Mouse (Mus musculus) neural tube, embryonic 11.5 days (tissue): ENCODE results near the gene Msi2. TPM values are rescaled to one million over a fixed set of nuclear protein-coding genes. Genes with fewer than 3 reads are reported as not detected.

Experiments used
- ATAC-seq: fragments of 200-750 bp; cut with Nextera tagmentation; 2 replicates; pipeline ENCODE4 v1.8.0; 2017; ENCODE audit warnings: moderate number of reproducible peaks, mild to moderate bottlenecking, moderate TSS enrichment, moderate library complexity; ENCODE audit not compliant: insufficient read depth, low FRiP score, low TSS enrichment
- DNase-seq: peaks from one replicate; pipeline ENCODE4 v3.0.0-alpha.2; 2015; ENCODE audit warnings: low spot score
- H3K27ac ChIP-seq: fragments of 300-500 bp; sonication (generic); 2 replicates; pipeline ENCODE4 v1.5.1; 2014; ENCODE audit warnings: low read depth, mild to moderate bottlenecking, low read length
- H3K27me3 ChIP-seq: fragments of 300-500 bp; sonication (generic); 2 replicates; pipeline ENCODE4 v1.6.1; 2014; ENCODE audit warnings: mild to moderate bottlenecking, low read length, mixed read lengths; ENCODE audit not compliant: control insufficient read depth, insufficient read depth
- H3K36me3 ChIP-seq: fragments of 300-500 bp; sonication (generic); 2 replicates; pipeline ENCODE4 v1.6.1; 2014; ENCODE audit warnings: mild to moderate bottlenecking, low read length, moderate library complexity, mixed read lengths; ENCODE audit not compliant: control insufficient read depth, insufficient read depth
- H3K4me1 ChIP-seq: fragments of 300-500 bp; sonication (generic); 2 replicates; pipeline ENCODE4 v1.6.1; 2014; ENCODE audit warnings: low read length, mixed read lengths; ENCODE audit not compliant: control insufficient read depth, insufficient read depth
- H3K4me2 ChIP-seq: fragments of 300-500 bp; sonication (generic); 2 replicates; pipeline ENCODE4 v1.6.1; 2014; ENCODE audit warnings: low read depth, mild to moderate bottlenecking, moderate library complexity
- H3K4me3 ChIP-seq: fragments of 300-500 bp; sonication (generic); 2 replicates; pipeline ENCODE4 v1.5.1; 2014; ENCODE audit warnings: low read depth, low read length
- H3K9ac ChIP-seq: fragments of 300-500 bp; sonication (generic); 2 replicates; pipeline ENCODE4 v1.6.1; 2014; ENCODE audit warnings: mild to moderate bottlenecking, low read length
- H3K9me3 ChIP-seq: fragments of 300-500 bp; sonication (generic); 2 replicates; pipeline ENCODE4 v1.6.1; 2016; ENCODE audit warnings: low read length; ENCODE audit not compliant: control insufficient read depth
- WGBS: fragments of 180-500 bp; shearing (Covaris S2); extraction: QIAGEN DNeasy Blood & Tissue Kit; methylation state at CpG from one replicate; pipeline ENCODE4 v1.1.7; 2014; 5-methylcytosine and 5-hydroxymethylcytosine counted together
- polyA plus RNA-seq: library from polyadenylated mRNA; unstranded; fragments of >200 nt; fragmentation: Nextera tagmentation; extraction: Ambion mirVana; gene quantifications from 2 replicates; pipeline ENCODE4 v1.2.1, GENCODE M21; 2014

Gene Msi2
- polyA plus RNA-seq, 1 experiment from 2014 or later, result 20.6 TPM

DNA sequence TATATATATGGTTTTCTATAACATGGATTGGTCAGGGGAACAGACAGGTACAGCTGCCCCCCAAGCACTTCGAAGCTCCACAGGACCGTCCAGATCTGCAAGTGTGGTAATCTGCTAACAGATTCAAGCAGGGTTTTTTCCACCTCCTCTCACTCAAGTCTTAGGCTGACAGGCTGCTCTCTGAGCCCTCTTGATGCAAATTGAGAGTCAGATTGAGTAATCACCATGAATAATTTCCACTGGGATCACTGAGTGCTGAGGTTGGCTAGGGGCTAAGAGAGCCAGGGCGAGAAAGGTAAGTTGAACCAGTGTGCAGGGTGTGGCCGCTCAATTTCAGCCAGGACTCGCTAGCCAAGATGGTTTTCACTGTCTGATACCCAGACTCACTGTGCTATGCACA, 238.8 kb downstream of the Msi2 start:
- ATAC-seq (no peak), DNase-seq (no peak)
- peaks cover 52% of the 10 kb centered on the region for H3K4me1 ChIP-seq
- no peak overlapping the region for H3K9ac ChIP-seq
- H3K4me2 ChIP-seq, result no peak overlapping the region
- no peak overlapping the region for H3K4me3 ChIP-seq
- no peaks in the 10 kb centered on the region for H3K36me3 ChIP-seq
- 77% methylated on average over 5 of the region's 5 CpGs for WGBS
- no peaks in the 10 kb centered on the region for H3K9me3 ChIP-seq
- H3K27ac ChIP-seq, result no peak overlapping the region
- H3K27me3 ChIP-seq, result no peaks in the 10 kb centered on the region

DNA sequence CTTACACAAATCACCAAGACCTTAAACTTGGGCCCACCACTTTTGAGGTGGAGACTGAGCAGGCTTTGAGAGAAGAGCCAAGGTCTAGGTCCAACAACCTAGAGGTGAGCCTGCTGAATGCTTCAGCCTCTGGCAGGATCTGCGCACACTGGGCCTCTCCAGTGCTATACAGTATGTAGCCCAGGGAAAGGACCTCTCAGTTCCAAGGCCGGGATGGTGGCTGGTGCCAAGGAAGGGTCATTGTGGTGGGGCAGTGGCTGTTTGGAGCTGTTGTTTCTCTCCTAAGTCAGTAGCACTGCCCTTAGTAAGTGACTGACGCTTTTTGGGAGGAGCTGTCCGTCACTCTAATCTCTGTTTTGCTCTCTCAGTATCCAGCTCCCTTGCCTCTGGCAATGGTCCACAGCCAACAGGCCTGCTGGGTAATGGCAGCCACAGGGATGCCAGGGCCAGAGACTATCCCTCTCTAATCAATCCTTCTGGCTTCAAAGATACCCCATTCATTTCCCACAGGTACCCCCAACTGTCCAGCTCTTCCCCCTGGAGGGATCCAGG, 243.3 kb downstream of the Msi2 start:
- Histone ChIP-seq H3K36me3 (no peaks in the 10 kb centered on the region), H3K4me3 (no peak overlapping the region), H3K4me2 (no peak overlapping the region), H3K4me1 (peaks cover 41% of the 10 kb centered on the region), H3K9ac (no peak overlapping the region; the same call in 1 of the 2 replicates), H3K27ac (no peak overlapping the region), H3K27me3 (no peaks in the 10 kb centered on the region), H3K9me3 (no peaks in the 10 kb centered on the region)
- ATAC-seq (no peak), DNase-seq (no peak)
- 76% methylated on average over 4 of the region's 4 CpGs for WGBS

- no peaks in the 10 kb centered on the region for H3K36me3 ChIP-seq
- peak overlapping the region; percentile 72; the same call in 1 of the 2 replicates for H3K27ac ChIP-seq
- ATAC-seq (no peak), DNase-seq (no peak)
- H3K4me3 ChIP-seq, result no peak overlapping the region
- H3K9ac ChIP-seq, result no peak overlapping the region
- WGBS, result 42% methylated on average over 8 of the region's 8 CpGs
- H3K4me2 ChIP-seq, result no peak overlapping the region
- H3K9me3 ChIP-seq, result no peaks in the 10 kb centered on the region
- no peaks in the 10 kb centered on the region for H3K27me3 ChIP-seq
- peaks cover 44% of the 10 kb centered on the region for H3K4me1 ChIP-seq
These were observed 245.6 kb downstream of the Msi2 start for GRCm38 (mm10) chr11:88472731-88473130.

- no peaks in the 10 kb centered on the region for H3K36me3 ChIP-seq
- no peaks in the 10 kb centered on the region for H3K9me3 ChIP-seq
- ATAC-seq (peak; percentile 80), DNase-seq (peak; percentile 72)
- H3K27ac ChIP-seq, result peak overlapping the region; percentile 72; the same call in 1 of the 2 replicates
- H3K4me1 ChIP-seq, result peaks cover 46% of the 10 kb centered on the region
- H3K4me2 ChIP-seq, result 0 out of 2 replicates have a peak overlapping the region, but pooled peaks have one; percentile 6
- no peak overlapping the region; the same call in 1 of the 2 replicates for H3K9ac ChIP-seq
- H3K4me3 ChIP-seq, result no peak overlapping the region
- H3K27me3 ChIP-seq, result no peaks in the 10 kb centered on the region
- WGBS, result 18% methylated on average over 12 of the region's 12 CpGs
These were observed 246.2 kb downstream of the Msi2 start for GRCm38 (mm10) chr11:88471981-88472647.

GRCm38 (mm10) chr11:88470599-88470998, 247.7 kb downstream of the Msi2 start:
- Histone ChIP-seq H3K36me3 (no peaks in the 10 kb centered on the region), H3K4me1 (peaks cover 45% of the 10 kb centered on the region), H3K4me3 (no peak overlapping the region), H3K9ac (no peak overlapping the region), H3K4me2 (no peak overlapping the region), H3K9me3 (no peaks in the 10 kb centered on the region), H3K27me3 (no peaks in the 10 kb centered on the region), H3K27ac (no peak overlapping the region)
- ATAC-seq, result no peak
- no peak for DNase-seq

DNA sequence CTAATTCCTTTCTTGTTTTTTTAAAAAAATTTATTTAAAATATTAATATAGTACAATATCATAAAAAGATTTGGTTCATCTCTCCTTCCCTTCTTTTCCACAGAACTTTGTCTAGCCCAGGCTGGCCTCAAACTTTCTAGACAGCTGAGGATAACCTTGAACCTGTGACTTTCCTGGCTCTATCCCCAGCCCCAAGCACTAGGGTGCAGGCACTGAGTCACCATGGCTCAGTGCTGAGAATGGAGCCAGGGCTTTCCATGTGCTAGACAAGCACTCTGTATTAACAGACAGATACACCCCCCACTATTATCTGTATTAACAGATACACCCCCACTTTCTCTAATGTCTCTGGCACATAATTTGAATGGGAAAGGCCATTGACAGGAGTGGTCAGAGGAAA, 249.3 kb downstream of the Msi2 start:
- H3K4me1 ChIP-seq, result peaks cover 40% of the 10 kb centered on the region
- no peak for ATAC-seq

GRCm38 (mm10) chr11:88467498-88468245, 250.6 kb downstream of the Msi2 start:
- DNase-seq (peak; percentile 70), ATAC-seq (no peak)
- peak overlapping the region; percentile 50 for H3K27ac ChIP-seq
- no peak overlapping the region for H3K4me3 ChIP-seq
- H3K4me1 ChIP-seq, result peaks cover 33% of the 10 kb centered on the region
- H3K4me2 ChIP-seq, result no peak overlapping the region
- H3K9ac ChIP-seq, result no peak overlapping the region; the same call in 1 of the 2 replicates
- 42% methylated on average over 18 of the region's 18 CpGs for WGBS
- no peaks in the 10 kb centered on the region for H3K27me3 ChIP-seq
- H3K36me3 ChIP-seq, result no peaks in the 10 kb centered on the region
- no peaks in the 10 kb centered on the region for H3K9me3 ChIP-seq

More for the DNA sequence above, 249.3 kb downstream of the Msi2 start:
- no peak overlapping the region for H3K4me3 ChIP-seq
- DNase-seq, result no peak
- H3K27me3 ChIP-seq, result no peaks in the 10 kb centered on the region
- no peak overlapping the region for H3K27ac ChIP-seq
- no peaks in the 10 kb centered on the region for H3K9me3 ChIP-seq
- no peak overlapping the region for H3K9ac ChIP-seq
- H3K36me3 ChIP-seq, result no peaks in the 10 kb centered on the region
- H3K4me2 ChIP-seq, result no peak overlapping the region

DNA sequence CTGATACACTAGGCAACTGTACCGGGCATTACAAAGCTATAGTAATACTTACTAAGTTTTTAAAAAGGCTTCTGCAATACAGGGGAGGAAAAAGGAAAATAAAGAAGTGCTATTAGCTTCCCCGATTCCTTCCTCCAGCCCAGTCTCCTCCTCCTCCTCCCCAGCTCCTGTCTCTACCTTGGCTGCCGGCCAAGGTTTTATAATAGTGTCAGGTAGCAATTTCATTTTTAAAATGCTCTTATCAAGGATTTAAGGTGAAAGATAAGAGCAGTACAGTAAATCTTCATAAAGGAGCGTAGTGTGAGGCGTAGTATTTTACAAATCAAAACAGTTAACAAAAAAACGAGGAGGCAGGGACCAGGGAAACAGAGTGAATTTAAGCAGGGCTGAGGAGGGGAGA, 254.4 kb downstream of the Msi2 start:
- Histone ChIP-seq H3K9ac (no peak overlapping the region), H3K4me2 (no peak overlapping the region), H3K4me1 (peaks cover 38% of the 10 kb centered on the region), H3K27me3 (no peaks in the 10 kb centered on the region), H3K4me3 (no peak overlapping the region), H3K27ac (no peak overlapping the region), H3K9me3 (no peaks in the 10 kb centered on the region), H3K36me3 (no peaks in the 10 kb centered on the region)
- DNase-seq (no peak), ATAC-seq (no peak)
- 91% methylated on average over 6 of the region's 6 CpGs for WGBS
